Mouse (Mus musculus) megakaryocyte, embryonic 14.5 days (primary cell): Measurements from ENCODE around the gene Fbxl18.

ENCODE experiments used
- FLI1 ChIP-seq: IDR thresholded peaks from 2 replicates; pipeline ENCODE4 v1.6.1; 2012; ENCODE audit warnings: low read length, inconsistent platforms, mixed read lengths
- GATA1 ChIP-seq: IDR thresholded peaks from 3 replicates; pipeline ENCODE4 v1.6.1; 2012; ENCODE audit warnings: mixed read lengths, low read length, inconsistent platforms, borderline replicate concordance

DNA sequence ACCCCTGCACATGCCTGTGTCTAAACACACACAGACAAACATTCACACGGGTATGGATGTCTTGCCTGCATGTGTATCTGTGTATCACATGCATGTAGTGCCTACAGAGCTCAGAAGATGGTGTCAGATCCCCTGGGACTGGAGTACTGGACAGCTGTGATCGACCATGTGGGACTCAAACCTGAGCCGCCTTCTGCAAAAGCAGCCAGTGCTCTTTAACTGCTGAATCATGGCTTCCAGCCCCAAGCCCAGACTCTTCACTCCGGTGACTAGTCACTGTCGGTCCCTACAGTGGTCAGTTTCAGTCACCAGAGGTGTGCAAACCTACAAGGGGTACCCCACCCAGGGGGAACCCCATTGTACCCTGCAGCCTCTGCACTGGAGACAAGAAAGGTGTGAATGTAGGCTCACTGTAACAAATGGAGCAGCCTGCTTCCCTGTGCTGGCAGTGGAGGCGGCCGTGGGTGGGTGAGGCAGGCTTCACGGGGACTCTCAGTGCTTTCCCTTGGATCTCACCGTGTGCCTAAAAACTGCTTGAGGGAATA, 3.9 kb upstream of the Fbxl18 start:
- TF ChIP-seq GATA1 (no peak), FLI1 (no peak)
